Mouse (Mus musculus): ENCODE measurements around the gene Zbbx. TPM values are rescaled to one million over a fixed set of nuclear protein-coding genes. Genes with fewer than 3 reads are reported as not detected.

The Zbbx gene
- not detected in 2 replicates for polyA plus RNA-seq (2015; fragmentation: Nextera tagmentation; extraction: Ambion mirVana)

GRCm38 (mm10) chr3:75164838-75165496, at the start of gene Zbbx:
Gene Zbbx (minus strand): TSS chr3:75165034.
- H3K36me3 ChIP-seq (ENCODE audit: control insufficient read depth, insufficient read depth), result no peaks in the 10 kb centered on the region
- no peak within 1 kb of the TSS for H3K27ac ChIP-seq (ENCODE audit: low read length)
- H3K9ac ChIP-seq (ENCODE audit: low read depth, low read length), result no peak within 1 kb of the TSS
- no peaks in the 10 kb centered on the region for H3K4me1 ChIP-seq (ENCODE audit: control insufficient read depth, low read depth, low read length)
- H3K4me2 ChIP-seq (ENCODE audit: low read depth, low read length), result no peak within 1 kb of the TSS
- WGBS (ENCODE audit: insufficient replicate concordance), result 13% methylated on average over 20 of the region's 20 CpGs
- H3K4me3 ChIP-seq (ENCODE audit: low read depth, low read length), result no peak within 1 kb of the TSS
- H3K27me3 ChIP-seq (ENCODE audit: control insufficient read depth, insufficient read depth, low read depth, low read length), result no peaks in the 10 kb centered on the region
- H3K9me3 ChIP-seq (replicated peaks; ENCODE audit: control insufficient read depth, low read length), result no peaks in the 10 kb centered on the region
- no peak for ATAC-seq (ENCODE audit: low read depth)

GRCm38 (mm10) chr3:75202808-75203503, 38.1 kb upstream of the Zbbx start:
- WGBS (ENCODE audit: insufficient replicate concordance), result 29% methylated on average over 12 of the region's 12 CpGs

GRCm38 (mm10) chr3:75182606-75183005, 17.8 kb upstream of the Zbbx start:
- no peaks in the 10 kb centered on the region for H3K9me3 ChIP-seq (replicated peaks; ENCODE audit: control insufficient read depth, low read length)
- no peak overlapping the region for H3K27ac ChIP-seq (ENCODE audit: low read length)
- no peaks in the 10 kb centered on the region for H3K36me3 ChIP-seq (ENCODE audit: control insufficient read depth, insufficient read depth)
- H3K4me3 ChIP-seq (ENCODE audit: low read depth, low read length), result no peak overlapping the region
- H3K4me1 ChIP-seq (ENCODE audit: control insufficient read depth, low read depth, low read length), result no peaks in the 10 kb centered on the region
- no peak for ATAC-seq (ENCODE audit: low read depth)
- WGBS (ENCODE audit: insufficient replicate concordance), result 33% methylated on average over 1 of the region's 1 CpGs
- no peaks in the 10 kb centered on the region for H3K27me3 ChIP-seq (ENCODE audit: control insufficient read depth, insufficient read depth, low read depth, low read length)
- H3K4me2 ChIP-seq (ENCODE audit: low read depth, low read length), result no peak overlapping the region
- no peak overlapping the region for H3K9ac ChIP-seq (ENCODE audit: low read depth, low read length)

More at GRCm38 (mm10) chr3:75202808-75203503, 38.1 kb upstream of the Zbbx start:
- Histone ChIP-seq H3K4me1 (ENCODE audit: control insufficient read depth, low read depth, low read length) (no peaks in the 10 kb centered on the region), H3K4me2 (ENCODE audit: low read depth, low read length) (no peak overlapping the region), H3K9ac (ENCODE audit: low read depth, low read length) (no peak overlapping the region), H3K36me3 (ENCODE audit: control insufficient read depth, insufficient read depth) (no peaks in the 10 kb centered on the region), H3K27me3 (ENCODE audit: control insufficient read depth, insufficient read depth, low read depth, low read length) (no peaks in the 10 kb centered on the region), H3K4me3 (ENCODE audit: low read depth, low read length) (no peak overlapping the region), H3K9me3 (replicated peaks; ENCODE audit: control insufficient read depth, low read length) (no peaks in the 10 kb centered on the region), H3K27ac (ENCODE audit: low read length) (no peak overlapping the region)
- no peak for ATAC-seq (ENCODE audit: low read depth)

- no peak overlapping the region for H3K27ac ChIP-seq (ENCODE audit: low read length)
- WGBS (ENCODE audit: insufficient replicate concordance), result 60% methylated on average over 3 of the region's 3 CpGs
- no peaks in the 10 kb centered on the region for H3K36me3 ChIP-seq (ENCODE audit: control insufficient read depth, insufficient read depth)
- no peaks in the 10 kb centered on the region for H3K27me3 ChIP-seq (ENCODE audit: control insufficient read depth, insufficient read depth, low read depth, low read length)
- H3K4me2 ChIP-seq (ENCODE audit: low read depth, low read length), result no peak overlapping the region
- no peaks in the 10 kb centered on the region for H3K4me1 ChIP-seq (ENCODE audit: control insufficient read depth, low read depth, low read length)
- no peak for ATAC-seq (ENCODE audit: low read depth)
- no peaks in the 10 kb centered on the region for H3K9me3 ChIP-seq (replicated peaks; ENCODE audit: control insufficient read depth, low read length)
- no peak overlapping the region for H3K9ac ChIP-seq (ENCODE audit: low read depth, low read length)
- no peak overlapping the region for H3K4me3 ChIP-seq (ENCODE audit: low read depth, low read length)
Observed at GRCm38 (mm10) chr3:75141876-75142275, 23.0 kb downstream of the Zbbx start.

GRCm38 (mm10) chr3:75104867-75105266, 60.0 kb downstream of the Zbbx start:
- no peaks in the 10 kb centered on the region for H3K27me3 ChIP-seq (ENCODE audit: control insufficient read depth, insufficient read depth, low read depth, low read length)
- no peaks in the 10 kb centered on the region for H3K9me3 ChIP-seq (replicated peaks; ENCODE audit: control insufficient read depth, low read length)
- no peak overlapping the region for H3K4me2 ChIP-seq (ENCODE audit: low read depth, low read length)
- no peak overlapping the region for H3K27ac ChIP-seq (ENCODE audit: low read length)
- H3K4me1 ChIP-seq (ENCODE audit: control insufficient read depth, low read depth, low read length), result no peaks in the 10 kb centered on the region
- no peaks in the 10 kb centered on the region for H3K36me3 ChIP-seq (ENCODE audit: control insufficient read depth, insufficient read depth)
- no peak overlapping the region for H3K4me3 ChIP-seq (ENCODE audit: low read depth, low read length)
- H3K9ac ChIP-seq (ENCODE audit: low read depth, low read length), result no peak overlapping the region
- ATAC-seq (ENCODE audit: low read depth), result no peak

- H3K27me3 ChIP-seq (ENCODE audit: control insufficient read depth, insufficient read depth, low read depth, low read length), result no peaks in the 10 kb centered on the region
- no peak overlapping the region for H3K4me3 ChIP-seq (ENCODE audit: low read depth, low read length)
- no peaks in the 10 kb centered on the region for H3K36me3 ChIP-seq (ENCODE audit: control insufficient read depth, insufficient read depth)
- H3K4me2 ChIP-seq (ENCODE audit: low read depth, low read length), result no peak overlapping the region
- H3K27ac ChIP-seq (ENCODE audit: low read length), result no peak overlapping the region
- no peaks in the 10 kb centered on the region for H3K4me1 ChIP-seq (ENCODE audit: control insufficient read depth, low read depth, low read length)
- H3K9ac ChIP-seq (ENCODE audit: low read depth, low read length), result no peak overlapping the region
- 57% methylated on average over 1 of the region's 1 CpGs for WGBS (ENCODE audit: insufficient replicate concordance)
- ATAC-seq (ENCODE audit: low read depth), result no peak
- no peaks in the 10 kb centered on the region for H3K9me3 ChIP-seq (replicated peaks; ENCODE audit: control insufficient read depth, low read length)
Observed at GRCm38 (mm10) chr3:75085762-75086161, 79.1 kb downstream of the Zbbx start.

GRCm38 (mm10) chr3:75078906-75079305, 85.9 kb downstream of the Zbbx start:
- H3K4me1 ChIP-seq (ENCODE audit: control insufficient read depth, low read depth, low read length), result no peaks in the 10 kb centered on the region
- 55% methylated on average over 1 of the region's 1 CpGs for WGBS (ENCODE audit: insufficient replicate concordance)
- no peaks in the 10 kb centered on the region for H3K27me3 ChIP-seq (ENCODE audit: control insufficient read depth, insufficient read depth, low read depth, low read length)
- ATAC-seq (ENCODE audit: low read depth), result no peak
- no peak overlapping the region for H3K9ac ChIP-seq (ENCODE audit: low read depth, low read length)
- H3K4me2 ChIP-seq (ENCODE audit: low read depth, low read length), result no peak overlapping the region
- H3K27ac ChIP-seq (ENCODE audit: low read length), result no peak overlapping the region
- H3K9me3 ChIP-seq (replicated peaks; ENCODE audit: control insufficient read depth, low read length), result no peaks in the 10 kb centered on the region
- no peaks in the 10 kb centered on the region for H3K36me3 ChIP-seq (ENCODE audit: control insufficient read depth, insufficient read depth)
- H3K4me3 ChIP-seq (ENCODE audit: low read depth, low read length), result no peak overlapping the region

- H3K4me2 ChIP-seq (ENCODE audit: low read depth, low read length), result no peak overlapping the region
- H3K27me3 ChIP-seq (ENCODE audit: control insufficient read depth, insufficient read depth, low read depth, low read length), result no peaks in the 10 kb centered on the region
- no peaks in the 10 kb centered on the region for H3K9me3 ChIP-seq (replicated peaks; ENCODE audit: control insufficient read depth, low read length)
- H3K4me3 ChIP-seq (ENCODE audit: low read depth, low read length), result no peak overlapping the region
- WGBS (ENCODE audit: insufficient replicate concordance), result 50% methylated on average over 1 of the region's 1 CpGs
- no peaks in the 10 kb centered on the region for H3K4me1 ChIP-seq (ENCODE audit: control insufficient read depth, low read depth, low read length)
- no peaks in the 10 kb centered on the region for H3K36me3 ChIP-seq (ENCODE audit: control insufficient read depth, insufficient read depth)
- H3K9ac ChIP-seq (ENCODE audit: low read depth, low read length), result no peak overlapping the region
- no peak for ATAC-seq (ENCODE audit: low read depth)
- H3K27ac ChIP-seq (ENCODE audit: low read length), result no peak overlapping the region
Observed at GRCm38 (mm10) chr3:75009701-75010100, 155.1 kb downstream of the Zbbx start.
